Mouse (Mus musculus) adrenal gland, adult 8-10 months (tissue): ENCODE measurements around the gene Pex19. TPM values are rescaled to one million over a fixed set of nuclear protein-coding genes. Genes with fewer than 3 reads are reported as not detected.

Experiments
- total RNA-seq, 4 experiments: library from RNA; stranded (reverse); gene quantifications; 2 replicates each; pipeline ENCODE4 v1.2.4; 2022

The Pex19 gene
- total RNA-seq, 4 experiments from 2014 or later: 99.8 to 153 (median 120) TPM

Other genes with a start within 250 kb of the Pex19 start
- under 1 TPM; 0.17 to 0.92 (median 0.48) TPM for gene Gm10521, start 231.1 kb upstream of the Pex19 start, total RNA-seq
- 1 to 10 TPM in 1 of 4 experiments, under 1 TPM in 3; 0.14 to 1.0 (median 0.49) TPM for gene Slamf6, start 209.2 kb upstream of the Pex19 start, total RNA-seq
- 1 to 10 TPM; 4.8 to 7.7 (median 5.1) TPM for gene Vangl2, start 98.3 kb upstream of the Pex19 start, total RNA-seq
- not detected for gene Nhlh1, start 69.2 kb upstream of the Pex19 start, total RNA-seq
- 100 to 1,000 TPM; 180 to 214 (median 195) TPM for gene Copa, start 44.2 kb upstream of the Pex19 start, total RNA-seq
- gene Ncstn, start 44.0 kb upstream of the Pex19 start, total RNA-seq: 100 to 1,000 TPM; 110 to 135 (median 124) TPM
- gene Dcaf8, start 21.3 kb downstream of the Pex19 start, total RNA-seq: 100 to 1,000 TPM; 141 to 189 (median 156) TPM
- 10 to 100 TPM; 48.4 to 89.7 (median 63.1) TPM for gene Pea15a, start 80.0 kb downstream of the Pex19 start, total RNA-seq
- under 1 TPM in 3 of 4 experiments, not detected in 1; 0.21 to 0.30 (median 0.29) TPM for gene Casq1, start 93.1 kb downstream of the Pex19 start, total RNA-seq
- gene Atp1a4, start 131.7 kb downstream of the Pex19 start, total RNA-seq: 1 to 10 TPM in 2 of 4 experiments, under 1 TPM in 2; 0.12 to 1.1 (median 0.76) TPM
- gene Igsf8, start 134.9 kb downstream of the Pex19 start, total RNA-seq: 10 to 100 TPM; 32.7 to 37.0 (median 35.8) TPM
- 100 to 1,000 TPM in 1 of 4 experiments, 10 to 100 TPM in 3; 34.9 to 107 (median 92.5) TPM for gene Atp1a2, start 171.3 kb downstream of the Pex19 start, total RNA-seq
- under 1 TPM; 0.10 to 0.95 (median 0.48) TPM for gene Kcnj9, start 202.6 kb downstream of the Pex19 start, total RNA-seq
- gene Kcnj10, start 214.5 kb downstream of the Pex19 start, total RNA-seq: 1 to 10 TPM; 1.0 to 2.6 (median 1.7) TPM
- gene Pigm, start 249.8 kb downstream of the Pex19 start, total RNA-seq: 10 to 100 TPM; 11.1 to 13.2 (median 11.8) TPM